In genomic region chr2:101894126-101894525, GRCm38 (mm10) we compare ENCODE assay signal across 25 mouse cellular contexts. TPM values are rescaled to one million over a fixed set of nuclear protein-coding genes. Genes with fewer than 3 reads are reported as not detected.
DNase-seq lines count a peak whose midpoint lies in the region; ATAC-seq and TF ChIP-seq lines count a peak whose summit lies in the region.
"Had no signal": no experiment of that assay in that cellular context is flagged by ENCODE, and none has a peak within 500 bp of the region (broad histone marks: within the 10 kb centered on the region; RNA-seq: fewer than 3 reads in every experiment).

No protein-coding gene starts in this region.

- H3K27me3 ChIP-seq in kidney, adult 2 months (replicated peaks; ENCODE audit: control insufficient read depth, insufficient read depth, low read length): no peaks in the 10 kb centered on the region
- no peaks in the 10 kb centered on the region for H3K27me3 ChIP-seq in kidney, embryonic 14.5 days (ENCODE audit: control insufficient read depth, insufficient read depth, low read length)
- no peaks in the 10 kb centered on the region for H3K27me3 ChIP-seq in kidney, embryonic 16.5 days (ENCODE audit: insufficient read depth, low read length)
- H3K27me3 ChIP-seq: CH12.LX; embryonic facial prominence, embryonic 12.5 days; forebrain, embryonic 13.5 days; forebrain, embryonic 15.5 days; Patski had no signal

- no peak overlapping the region for H3K9ac ChIP-seq in kidney, embryonic 14.5 days (ENCODE audit: low read depth, low read length)
- H3K9ac ChIP-seq in kidney, embryonic 16.5 days (replicated peaks; ENCODE audit: low read length): no peak overlapping the region
- H3K9ac ChIP-seq: embryonic facial prominence, embryonic 12.5 days; forebrain, embryonic 13.5 days; forebrain, embryonic 15.5 days had no signal

- 0 out of 2 replicates have a peak, but pooled peaks cover 3% of the 10 kb centered on the region for H3K4me1 ChIP-seq in kidney, adult 2 months (ENCODE audit: control insufficient read depth, insufficient read depth, low read length)
- no peaks in the 10 kb centered on the region for H3K4me1 ChIP-seq in kidney, embryonic 14.5 days (ENCODE audit: control insufficient read depth, insufficient read depth, low read length)
- no peaks in the 10 kb centered on the region for H3K4me1 ChIP-seq in kidney, embryonic 16.5 days (ENCODE audit: insufficient read depth, low read length)
- H3K4me1 ChIP-seq: forebrain, embryonic 13.5 days; forebrain, embryonic 15.5 days had no signal

- no peaks in the 10 kb centered on the region for H3K9me3 ChIP-seq in kidney, embryonic 14.5 days (ENCODE audit: control insufficient read depth, low read length)
- H3K9me3 ChIP-seq in kidney, embryonic 16.5 days (ENCODE audit: low read length): no peaks in the 10 kb centered on the region
- H3K9me3 ChIP-seq: embryonic facial prominence, embryonic 10.5 days; embryonic facial prominence, embryonic 12.5 days; forebrain, embryonic 13.5 days; forebrain, embryonic 15.5 days; G1E had no signal

- peak; percentile 62 for DNase-seq in kidney, adult 11 months
- DNase-seq in kidney, postnatal 4 days: no peak
- peak; percentile 62 for DNase-seq in kidney, adult 2 months
- peak; percentile 67 for DNase-seq in kidney, adult 9 months
- peak; percentile 59 to 75 for DNase-seq in kidney, postnatal 36 days
- no peak for DNase-seq in spleen, postnatal 4 days (ENCODE audit: low spot score in 2 of 2)
- DNase-seq: adrenal gland, adult 8-10 months; adrenal gland, postnatal 14 days; B cell, adult 2 months; cerebellum, adult 11 months; cerebellum, adult 2 months; cerebellum, adult 9-10 months; cerebellum, postnatal 10 days; cerebellum, postnatal 25 days had no signal

- no peak for TF ChIP-seq POLR2A in kidney, adult 2 months (IDR thresholded peaks at IDR 0.05; ENCODE audit: low read depth, low read length)

- 68% methylated on average over 3 of the region's 3 CpGs for WGBS in kidney, adult 2 months
- 83% methylated on average over 3 of the region's 3 CpGs for WGBS in kidney, embryonic 14.5 days
- WGBS in kidney, embryonic 16.5 days: 88% methylated on average over 3 of the region's 3 CpGs

- no peak overlapping the region for H3K4me3 ChIP-seq in kidney, adult 2 months (ENCODE audit: insufficient read depth, low read depth, low read length)
- no peak overlapping the region for H3K4me3 ChIP-seq in kidney, embryonic 14.5 days (ENCODE audit: low read length)
- no peak overlapping the region for H3K4me3 ChIP-seq in kidney, embryonic 16.5 days (ENCODE audit: low read length)
- H3K4me3 ChIP-seq: embryonic facial prominence, embryonic 10.5 days; embryonic facial prominence, embryonic 12.5 days; forebrain, embryonic 13.5 days; forebrain, embryonic 15.5 days had no signal

- H3K27ac ChIP-seq in kidney, adult 2 months (ENCODE audit: insufficient read depth, low read depth, low read length): no peak overlapping the region
- H3K27ac ChIP-seq in kidney, embryonic 14.5 days (ENCODE audit: low read depth, low read length): no peak overlapping the region
- no peak overlapping the region for H3K27ac ChIP-seq in kidney, embryonic 16.5 days (ENCODE audit: low read length)
- H3K27ac ChIP-seq: embryonic facial prominence, embryonic 10.5 days; embryonic facial prominence, embryonic 12.5 days; forebrain, embryonic 13.5 days; forebrain, embryonic 15.5 days had no signal

- TF ChIP-seq CTCF in kidney, adult 2 months (conservative IDR thresholded peaks at IDR 0.05; ENCODE audit: insufficient read depth, insufficient read length, low read depth, low read length): no peak

- H3K4me2 ChIP-seq in kidney, embryonic 14.5 days (replicated peaks; ENCODE audit: low read depth, low read length): no peak overlapping the region
- no peak overlapping the region for H3K4me2 ChIP-seq in kidney, embryonic 16.5 days (replicated peaks; ENCODE audit: low read depth, low read length)
- H3K4me2 ChIP-seq: embryonic facial prominence, embryonic 12.5 days; forebrain, embryonic 13.5 days; forebrain, embryonic 15.5 days had no signal

- peaks cover 1% of the 10 kb centered on the region; the same call in 1 of the 2 replicates for H3K36me3 ChIP-seq in kidney, adult 2 months (ENCODE audit: control insufficient read depth, insufficient read depth, low read length)
- 0 out of 2 replicates have a peak, but pooled peaks cover under 1% of the 10 kb centered on the region for H3K36me3 ChIP-seq in kidney, embryonic 14.5 days (ENCODE audit: control insufficient read depth, insufficient read depth, low read length)
- H3K36me3 ChIP-seq in kidney, embryonic 16.5 days (ENCODE audit: insufficient read depth, low read length): 0 out of 2 replicates have a peak, but pooled peaks cover 2% of the 10 kb centered on the region

- ATAC-seq in kidney, embryonic 14.5 days (ENCODE audit: low FRiP score, low TSS enrichment): no peak
- ATAC-seq in kidney, embryonic 16.5 days (ENCODE audit: low FRiP score, low TSS enrichment): no peak
- ATAC-seq: activated CD4-positive, CD25-positive, alpha-beta regulatory T cell, adult 4 months; CD4-positive, CD25-positive, alpha-beta regulatory T cell, adult 4 months; forebrain, embryonic 13.5 days; forebrain, embryonic 15.5 days; Patski had no signal

RNA-seq across cellular contexts. Expression of gene Commd9, which starts 8.1 kb away (rescaled TPM):
- 115 and 130 TPM in 2 replicates for polyA plus RNA-seq in kidney, adult 2 months (2012; rRNA removed)
- 61.0 and 61.2 TPM in 2 replicates for polyA plus RNA-seq in kidney, embryonic 14.5 days (2014; fragmentation: Nextera tagmentation; extraction: Ambion mirVana)
- 65.3 and 72.6 TPM in 2 replicates for polyA plus RNA-seq in kidney, embryonic 16.5 days (2015; fragmentation: Nextera tagmentation; extraction: Ambion mirVana)

RNA-seq across cellular contexts. Expression of gene Prr5l, which starts 11.3 kb away (rescaled TPM):
- polyA plus RNA-seq in kidney, adult 2 months (2012; rRNA removed): 7.5 and 9.6 TPM in 2 replicates
- polyA plus RNA-seq in kidney, embryonic 14.5 days (2014; fragmentation: Nextera tagmentation; extraction: Ambion mirVana): 44.4 and 56.8 TPM in 2 replicates
- 70.8 and 71.6 TPM in 2 replicates for polyA plus RNA-seq in kidney, embryonic 16.5 days (2015; fragmentation: Nextera tagmentation; extraction: Ambion mirVana)
- polyA plus RNA-seq: G1E had no signal

Comparison
In these comparisons a context has a peak if more than half of its experiments do, and no peak if none do; other contexts are left out.
1. DNase-seq: peak in kidney, adult 11 months (single experiment), kidney, adult 2 months (single experiment), kidney, adult 9 months (single experiment) and kidney, postnatal 36 days (2 of 2); none in kidney, postnatal 4 days (0 of 2) and spleen, postnatal 4 days (0 of 2).